Mouse (Mus musculus): ENCODE measurements around the gene Ttc13.
A peak's percentile ranks its signal among the peaks of the same experiment; 100 is the strongest.

Ttc13 gene

DNA sequence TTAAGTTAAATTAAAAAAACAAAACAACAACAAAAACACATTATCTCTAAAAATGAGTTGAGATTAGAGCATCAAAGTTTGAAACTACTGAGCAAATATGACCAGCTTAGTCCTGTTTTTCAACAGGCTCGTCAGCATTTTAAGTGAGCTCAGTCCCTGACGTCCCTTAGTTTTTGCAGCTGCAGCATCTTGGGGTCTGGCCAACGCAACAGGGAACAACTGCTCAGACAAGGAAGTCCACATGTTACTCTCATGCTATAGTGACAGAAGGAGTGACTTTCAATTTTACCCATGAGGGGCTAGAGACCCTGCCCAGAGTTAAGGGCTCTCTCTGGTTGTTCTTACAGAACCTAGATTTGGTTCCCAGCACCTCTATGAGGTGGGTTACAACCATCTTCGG, 17.4 kb downstream of the Ttc13 start:
- no peak for DNase-seq (ENCODE audit: low read depth in 2 of 2, low spot score in 2 of 2)

DNA sequence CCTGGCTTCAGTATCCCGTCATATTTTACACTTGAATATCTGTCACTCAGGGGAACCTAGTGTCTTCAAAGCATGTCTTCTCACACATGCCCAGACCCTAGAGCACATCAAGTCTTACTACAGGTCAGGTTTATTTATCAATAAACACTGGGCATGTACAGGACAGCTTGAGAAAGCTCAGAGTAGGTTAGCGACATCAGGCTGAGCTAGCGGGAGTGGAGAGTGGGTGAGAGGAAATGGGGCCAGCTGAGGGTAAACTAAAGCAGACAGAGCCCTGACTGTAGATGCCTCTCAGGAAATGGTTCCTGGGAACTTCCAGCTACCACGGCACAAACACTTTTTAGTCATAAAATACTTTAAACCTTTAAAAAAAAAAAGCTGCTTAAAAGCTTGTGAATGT, 18.3 kb downstream of the Ttc13 start:
- DNase-seq (ENCODE audit: low read depth in 2 of 2, low spot score in 2 of 2) = peak in 1 of 2 experiments; percentile 14

GRCm38 (mm10) chr8:124702183-124702582, 19.6 kb downstream of the Ttc13 start:
- no peak for DNase-seq (ENCODE audit: low read depth in 2 of 2, low spot score in 2 of 2)

- peak; percentile 58 to 69 for DNase-seq (ENCODE audit: low read depth in 2 of 2, low spot score in 2 of 2)
Observed at GRCm38 (mm10) chr8:124701023-124701422, 20.8 kb downstream of the Ttc13 start.

GRCm38 (mm10) chr8:124700271-124700670, 21.5 kb downstream of the Ttc13 start:
- no peak for DNase-seq (ENCODE audit: low read depth in 2 of 2, low spot score in 2 of 2)

GRCm38 (mm10) chr8:124695424-124696100, 26.2 kb downstream of the Ttc13 start:
- no peak for DNase-seq (ENCODE audit: low read depth in 2 of 2, low spot score in 2 of 2)

DNA sequence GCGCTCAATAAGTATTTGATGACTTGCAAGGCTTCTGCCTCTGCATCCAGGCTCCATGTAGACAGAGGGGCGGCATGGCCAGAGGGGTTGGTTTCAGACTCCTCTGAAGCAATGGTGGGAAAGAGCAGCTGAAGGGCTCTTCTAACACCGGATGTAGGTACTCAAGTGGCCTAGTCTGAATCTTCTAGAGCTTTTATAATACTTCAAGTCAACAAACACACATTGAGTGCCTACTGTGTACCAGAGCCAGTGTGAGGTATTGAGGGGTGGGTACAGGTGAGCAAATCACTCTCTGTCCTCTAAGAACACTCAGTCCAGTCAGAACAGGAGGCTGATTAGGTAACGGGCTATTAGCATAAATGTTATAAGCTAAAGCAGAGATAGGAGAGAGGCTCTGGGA, 30.1 kb downstream of the Ttc13 start:
- no peak for DNase-seq (ENCODE audit: low read depth in 2 of 2, low spot score in 2 of 2)

- no peak for DNase-seq (ENCODE audit: low read depth in 2 of 2, low spot score in 2 of 2)
Observed at GRCm38 (mm10) chr8:124688899-124689298, 32.9 kb downstream of the Ttc13 start.

DNA sequence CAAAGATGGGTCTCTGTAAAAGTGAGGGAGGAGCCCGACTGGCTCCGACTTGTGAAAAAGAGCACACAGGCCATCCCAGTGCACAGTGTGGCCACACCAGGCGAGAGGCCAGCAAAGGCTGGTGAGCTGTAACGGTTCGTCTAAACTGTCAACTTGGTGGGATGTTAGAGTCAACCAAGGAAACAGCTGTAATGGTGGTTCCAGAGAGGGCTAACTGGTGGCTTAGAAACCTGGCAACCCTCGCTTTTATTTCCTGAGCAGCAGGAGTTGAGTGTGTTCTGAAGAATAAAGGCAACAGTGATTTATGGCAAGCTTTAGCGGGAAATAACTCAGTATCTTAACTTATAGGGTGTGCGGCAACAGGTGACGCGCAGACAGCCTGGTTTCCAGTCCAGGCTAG, 39.6 kb downstream of the Ttc13 start:
- DNase-seq (ENCODE audit: low read depth in 2 of 2, low spot score in 2 of 2) = no peak

DNA sequence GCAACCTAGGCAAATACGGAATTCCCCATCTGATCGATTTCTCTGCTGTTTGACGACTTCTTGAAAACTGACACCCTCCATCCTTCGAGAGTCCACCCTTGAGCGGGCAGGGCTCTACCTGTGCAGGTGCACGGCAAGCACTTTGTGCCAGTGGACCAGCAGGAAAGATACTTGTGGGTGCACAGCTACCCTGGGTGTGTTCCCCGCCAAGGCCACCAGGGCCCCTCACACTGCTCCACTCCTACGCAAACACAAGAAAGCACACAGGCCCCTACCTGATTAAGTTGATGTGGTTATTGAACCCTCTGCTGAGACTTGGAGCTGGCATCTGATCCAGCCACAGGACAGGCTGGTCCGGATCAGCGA, 40.0 kb downstream of the Ttc13 start:
- DNase-seq (ENCODE audit: low read depth in 2 of 2, low spot score in 2 of 2) = no peak

GRCm38 (mm10) chr8:124681077-124681791, 40.5 kb downstream of the Ttc13 start:
- DNase-seq (ENCODE audit: low read depth in 2 of 2, low spot score in 2 of 2) = no peak

- DNase-seq (ENCODE audit: low read depth in 2 of 2, low spot score in 2 of 2) = no peak
Observed at GRCm38 (mm10) chr8:124678246-124678645, 43.5 kb downstream of the Ttc13 start.

DNA sequence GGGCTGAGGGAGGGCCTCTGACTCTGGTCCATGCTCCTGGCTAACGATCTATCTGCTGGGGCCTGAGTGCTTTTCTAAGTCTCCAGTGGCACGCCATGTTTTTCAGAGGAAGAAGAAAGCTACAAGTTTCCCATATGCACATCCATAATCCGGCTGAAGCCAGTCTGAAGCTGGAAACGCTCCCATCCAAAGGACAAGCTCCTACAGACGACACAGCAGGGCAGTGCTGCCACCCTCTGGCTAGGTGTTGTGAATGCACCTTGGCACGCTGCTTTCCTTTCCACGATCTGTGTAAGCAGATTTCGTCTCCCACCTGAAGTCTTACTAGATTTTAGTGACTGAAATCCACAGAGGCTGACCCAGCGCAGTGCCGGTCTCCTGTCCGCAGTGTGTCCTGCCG, 44.3 kb downstream of the Ttc13 start:
- DNase-seq (ENCODE audit: low read depth in 2 of 2, low spot score in 2 of 2) = peak; percentile 14 to 34

DNA sequence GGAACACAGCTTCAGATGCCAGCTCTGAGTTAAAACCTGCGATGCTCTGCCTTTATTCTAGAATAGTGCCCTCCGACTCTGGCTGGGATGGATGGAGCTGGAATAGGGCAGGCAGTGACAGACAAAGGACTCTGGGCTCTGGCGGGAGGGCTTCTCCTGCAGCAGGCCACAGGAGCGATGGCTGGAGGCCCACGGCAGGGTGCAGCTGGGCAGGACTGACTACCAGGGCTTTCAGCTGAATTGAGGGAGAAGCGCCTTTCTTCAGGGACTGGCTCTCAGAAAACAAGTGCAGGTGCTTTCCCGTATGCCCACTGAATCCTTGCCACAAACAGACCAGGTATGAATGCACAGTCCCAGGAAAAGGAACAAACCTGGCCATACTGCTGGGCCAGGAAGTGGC, 44.7 kb downstream of the Ttc13 start:
- DNase-seq (ENCODE audit: low read depth in 2 of 2, low spot score in 2 of 2) = no peak

DNA sequence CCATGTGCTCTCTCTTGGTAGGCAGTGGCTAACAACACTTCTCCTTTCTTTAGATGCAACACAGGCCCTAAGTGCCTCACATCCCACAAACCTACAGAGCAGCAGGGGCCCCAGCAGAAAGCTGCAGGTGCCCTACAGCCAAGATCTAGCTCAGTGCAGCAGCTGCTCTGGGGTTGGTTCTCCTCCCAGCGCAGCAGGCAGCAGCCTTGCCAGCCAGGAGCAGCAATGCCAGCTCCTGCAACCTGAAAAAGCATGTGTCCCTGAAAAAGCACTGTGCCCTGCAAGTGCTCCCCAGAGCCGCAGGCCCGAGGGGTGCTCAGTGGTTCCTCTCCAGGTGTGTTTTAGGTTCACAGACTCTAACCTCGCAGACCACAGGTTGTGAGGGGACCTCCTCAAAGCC, 45.1 kb downstream of the Ttc13 start:
- DNase-seq (ENCODE audit: low read depth in 2 of 2, low spot score in 2 of 2) = no peak

DNA sequence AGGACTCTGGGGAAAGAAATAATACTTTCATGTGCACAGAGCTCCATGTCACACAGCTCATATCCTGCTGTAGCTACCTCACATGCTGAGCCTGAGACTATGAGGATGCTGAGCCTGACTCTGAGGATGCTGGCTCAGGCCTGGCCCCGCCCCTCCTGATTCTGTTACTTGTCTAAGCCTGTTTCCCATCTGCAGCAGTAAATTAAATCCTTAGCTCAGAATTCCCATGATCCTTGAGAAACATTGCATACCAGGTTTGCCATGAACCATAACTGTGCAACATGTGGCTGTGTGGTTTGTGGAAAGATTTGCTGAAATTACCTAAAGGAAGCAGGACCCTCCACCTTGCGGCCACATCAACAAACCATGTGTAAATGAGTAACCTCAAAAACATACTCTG, 49.4 kb downstream of the Ttc13 start:
- no peak for DNase-seq (ENCODE audit: low read depth in 2 of 2, low spot score in 2 of 2)

GRCm38 (mm10) chr8:124668798-124669197, 53.0 kb downstream of the Ttc13 start:
- no peak for DNase-seq (ENCODE audit: low read depth in 2 of 2, low spot score in 2 of 2)

- no peak for DNase-seq (ENCODE audit: low read depth in 2 of 2, low spot score in 2 of 2)
Observed at GRCm38 (mm10) chr8:124664414-124664813, 57.4 kb downstream of the Ttc13 start.

DNA sequence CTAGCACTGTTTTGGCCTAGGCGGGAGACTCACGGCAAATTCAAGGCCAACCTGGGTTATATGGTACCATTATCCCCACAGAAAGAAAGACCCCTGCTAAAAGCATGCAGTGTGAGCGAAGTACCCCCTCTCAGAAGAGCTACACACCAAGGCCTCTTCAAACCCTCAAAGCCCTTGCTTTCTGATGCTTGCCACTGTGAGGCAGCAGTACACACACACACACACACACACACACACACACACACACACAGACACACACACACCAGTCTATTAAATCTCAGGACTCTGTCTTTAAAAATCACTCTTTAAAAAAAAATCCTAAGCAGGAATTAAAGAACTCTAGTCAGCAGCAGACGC, 57.9 kb downstream of the Ttc13 start:
- no peak for DNase-seq (ENCODE audit: low read depth in 2 of 2, low spot score in 2 of 2)

DNA sequence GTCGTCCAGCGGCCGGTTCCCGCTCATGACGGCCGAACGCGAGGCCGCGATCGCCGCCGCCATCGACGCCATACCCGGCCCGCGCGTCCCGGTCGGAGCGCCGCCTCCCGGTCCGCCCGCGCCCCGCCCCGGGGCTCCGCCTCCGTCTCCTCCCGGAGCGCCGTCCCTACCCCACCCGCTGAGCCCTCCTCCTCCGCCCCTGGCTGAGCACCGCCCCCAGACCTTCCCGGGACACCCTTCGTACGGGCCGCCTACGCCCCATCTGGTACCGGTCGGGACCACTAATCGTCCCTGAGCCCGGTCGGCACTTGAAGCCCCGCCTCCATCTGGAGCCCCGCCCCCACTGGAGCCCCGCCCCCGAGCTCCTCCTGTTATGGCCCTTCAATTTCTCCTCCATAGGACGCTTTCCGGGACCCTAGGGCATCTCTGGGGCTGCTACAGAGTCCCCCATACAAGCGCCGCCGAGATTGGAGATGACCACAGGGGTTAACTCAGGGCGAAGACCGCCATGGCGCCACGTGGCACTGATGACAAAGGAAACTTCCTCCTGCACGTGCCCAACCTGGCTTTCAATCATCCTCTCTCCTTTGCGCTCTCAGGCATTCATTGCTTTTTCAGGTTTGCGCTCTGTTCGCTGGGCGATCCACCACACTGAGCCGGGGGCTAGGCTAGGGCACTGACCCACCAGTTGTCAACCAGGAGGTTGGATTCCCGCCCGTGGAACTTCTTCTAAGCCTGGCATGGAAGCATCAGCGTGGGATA, 58.5 kb downstream of the Ttc13 start, which contains the start of gene 2310022B05Rik:
Gene 2310022B05Rik (minus strand): TSS at position 258 of the 762 bp plus-strand sequence.
- peak; percentile 61 to 77 for DNase-seq (ENCODE audit: low read depth in 2 of 2, low spot score in 2 of 2)

DNA sequence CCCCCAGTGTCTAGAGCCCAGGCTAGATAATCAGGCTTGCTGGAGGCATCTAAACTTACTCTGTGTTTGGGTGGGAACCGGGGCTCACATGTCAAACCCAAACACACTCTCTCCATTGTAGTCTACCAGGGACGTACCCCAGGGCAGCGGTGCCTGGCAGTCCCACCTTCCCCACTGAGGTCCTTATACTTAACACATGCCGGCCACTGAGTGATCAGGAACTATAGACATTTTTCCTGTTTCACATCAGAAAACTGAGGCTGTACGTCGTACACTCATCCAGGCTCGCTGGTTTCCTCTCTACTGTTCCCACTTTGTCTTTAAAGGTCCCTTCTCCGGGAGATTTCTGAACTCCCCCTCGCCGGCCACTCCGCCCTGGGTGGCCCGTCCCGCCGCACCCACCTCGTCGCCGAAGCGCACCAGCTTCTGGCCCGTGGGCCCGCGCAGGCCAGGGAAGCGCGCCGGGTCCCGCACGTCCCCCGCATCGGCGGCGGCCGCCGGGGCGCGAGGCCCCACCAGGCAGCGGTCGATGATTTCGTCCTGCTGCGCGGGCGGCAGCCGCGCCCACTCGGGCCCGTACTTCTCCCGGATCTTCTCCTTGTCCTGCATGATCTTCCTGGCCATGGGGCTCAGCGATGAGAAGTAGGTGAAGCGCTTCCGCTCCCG, 59.2 kb downstream of the Ttc13 start:
- DNase-seq (ENCODE audit: low read depth in 2 of 2, low spot score in 2 of 2) = peak in 1 of 2 experiments; percentile 5

DNA sequence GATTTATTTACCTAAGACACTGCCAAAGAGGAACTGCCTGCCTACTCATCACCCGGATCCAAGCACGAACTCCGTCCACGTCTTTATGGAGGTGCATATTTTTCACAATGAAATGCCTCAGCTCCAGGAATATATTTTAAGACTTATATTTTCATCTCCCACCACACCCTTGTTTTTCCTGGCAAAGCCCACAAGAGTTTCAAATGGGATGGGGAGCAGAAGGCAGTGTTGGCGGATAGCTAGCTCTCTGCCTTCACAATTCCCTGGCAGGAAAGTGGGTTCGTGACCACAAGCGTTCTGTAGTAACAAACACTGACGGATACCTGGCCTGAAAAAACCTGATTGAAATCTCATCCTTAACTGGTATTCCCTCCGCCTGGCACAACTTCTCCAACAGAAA, 60.0 kb downstream of the Ttc13 start:
- no peak for DNase-seq (ENCODE audit: low read depth in 2 of 2, low spot score in 2 of 2)

Data from CD8-positive naive resting alpha-beta T cell, adult 2 months (primary cell).